Mouse (Mus musculus) intestine, postnatal 0 days (tissue): Measurements from ENCODE around the gene Flot2. TPM values are rescaled to one million over a fixed set of nuclear protein-coding genes. Genes with fewer than 3 reads are reported as not detected.

ENCODE experiments used
- ATAC-seq: fragments of 200-750 bp; cut with Nextera tagmentation; 2 replicates; pipeline ENCODE4 v1.8.0; 2017; ENCODE audit warnings: mild to moderate bottlenecking, moderate TSS enrichment, moderate library complexity
- H3K27ac ChIP-seq: fragments of 300-500 bp; sonication (generic); 2 replicates; pipeline ENCODE4 v1.5.1; 2014; ENCODE audit warnings: mild to moderate bottlenecking, low read depth, low read length, moderate library complexity
- H3K27me3 ChIP-seq: fragments of 300-500 bp; sonication (generic); replicated peaks from 2 replicates; pipeline ENCODE4 v1.6.1; 2014; ENCODE audit warnings: low read length, mixed read lengths; ENCODE audit not compliant: control insufficient read depth, insufficient read depth
- H3K36me3 ChIP-seq: fragments of 300-500 bp; sonication (generic); 2 replicates; pipeline ENCODE4 v1.6.1; 2014; ENCODE audit warnings: mild to moderate bottlenecking, moderate library complexity; ENCODE audit not compliant: control insufficient read depth, insufficient read depth
- H3K4me1 ChIP-seq: fragments of 300-500 bp; sonication (generic); replicated peaks from 2 replicates; pipeline ENCODE4 v1.6.1; 2014; ENCODE audit warnings: antibody characterized with exemption, low read length, mixed read lengths; ENCODE audit not compliant: control insufficient read depth, insufficient read depth
- H3K4me2 ChIP-seq: fragments of 300-500 bp; sonication (generic); replicated peaks from 2 replicates; pipeline ENCODE4 v1.6.1; 2014; ENCODE audit warnings: low read depth, mild to moderate bottlenecking, moderate library complexity
- H3K4me3 ChIP-seq: fragments of 300-500 bp; sonication (generic); 2 replicates; pipeline ENCODE4 v1.5.1; 2014; ENCODE audit warnings: low read depth, low read length
- H3K9ac ChIP-seq: fragments of 300-500 bp; sonication (generic); 2 replicates; pipeline ENCODE4 v1.6.1; 2014; ENCODE audit warnings: mild to moderate bottlenecking, low read depth, low read length
- H3K9me3 ChIP-seq: fragments of 300-500 bp; sonication (generic); 2 replicates; pipeline ENCODE4 v1.6.1; 2016; ENCODE audit warnings: mixed run types; ENCODE audit not compliant: control insufficient read depth
- CTCF ChIP-seq: sonication (generic); IDR thresholded peaks from 2 replicates; pipeline ENCODE4 v1.5.1; 2016; ENCODE audit warnings: low read depth, mild to moderate bottlenecking, control low read depth, antibody characterized with exemption, moderate library complexity
- WGBS: fragments of 180-500 bp; shearing (Covaris S2); extraction: QIAGEN DNeasy Blood & Tissue Kit; methylation state at CpG from one replicate; pipeline ENCODE4 v1.1.7; 2014; 5-methylcytosine and 5-hydroxymethylcytosine counted together
- polyA plus RNA-seq: library from polyadenylated mRNA; unstranded; fragments of >200 nt; fragmentation: Nextera tagmentation; extraction: Ambion mirVana; gene quantifications from 2 replicates; pipeline ENCODE4 v1.2.1, GENCODE M21; 2015

The Flot2 gene
- polyA plus RNA-seq, 1 experiment from 2014 or later, result 23.3 TPM

- H3K27ac ChIP-seq, result 0 out of 2 replicates have a peak within 1 kb of the TSS, but pooled peaks have one; percentile 16
- H3K9ac ChIP-seq, result peak within 1 kb of the TSS; percentile 86
- H3K4me2 ChIP-seq, result peak within 1 kb of the TSS; percentile 83
- no peaks in the 10 kb centered on the region for H3K9me3 ChIP-seq
- H3K27me3 ChIP-seq, result no peaks in the 10 kb centered on the region
- TF ChIP-seq CTCF, result 0 out of 2 replicates have a peak, but pooled peaks have one; percentile 23
- peaks cover 12% of the 10 kb centered on the region for H3K36me3 ChIP-seq
- WGBS, result under 1% methylated on average over 42 of the region's 42 CpGs
- H3K4me1 ChIP-seq, result 0 out of 2 replicates have a peak, but pooled peaks cover 2% of the 10 kb centered on the region
- peak; percentile 91 for ATAC-seq
- H3K4me3 ChIP-seq, result peak within 1 kb of the TSS; percentile 85
Measured at GRCm38 (mm10) chr11:78079961-78080921, 42.5 kb downstream of the Flot2 start, which contains the start of gene Eral1. TSS of gene Eral1 (minus strand) at chr11:78080383.

GRCm38 (mm10) chr11:78083595-78083994 is 45.9 kb downstream of the Flot2 start:
- ATAC-seq, result no peak
- Histone ChIP-seq H3K4me1 (0 out of 2 replicates have a peak, but pooled peaks cover 2% of the 10 kb centered on the region), H3K36me3 (no peaks in the 10 kb centered on the region), H3K27me3 (no peaks in the 10 kb centered on the region), H3K9ac (no peak overlapping the region), H3K9me3 (no peaks in the 10 kb centered on the region), H3K27ac (no peak overlapping the region), H3K4me2 (no peak overlapping the region), H3K4me3 (no peak overlapping the region)
- WGBS, result 22% methylated on average over 1 of the region's 1 CpGs
- no peak for TF ChIP-seq CTCF

- Histone ChIP-seq H3K36me3 (no peaks in the 10 kb centered on the region), H3K4me2 (no peak overlapping the region), H3K9me3 (no peaks in the 10 kb centered on the region), H3K4me1 (no peaks in the 10 kb centered on the region), H3K27me3 (no peaks in the 10 kb centered on the region), H3K27ac (no peak overlapping the region), H3K4me3 (no peak overlapping the region), H3K9ac (no peak overlapping the region)
- TF ChIP-seq CTCF, result no peak
- no peak for ATAC-seq
- WGBS, result 70% methylated on average over 4 of the region's 4 CpGs
Measured at GRCm38 (mm10) chr11:78086925-78087479, 49.3 kb downstream of the Flot2 start.

GRCm38 (mm10) chr11:78087756-78088281 is 50.1 kb downstream of the Flot2 start:
- Histone ChIP-seq H3K4me1 (no peaks in the 10 kb centered on the region), H3K27ac (no peak overlapping the region), H3K36me3 (no peaks in the 10 kb centered on the region), H3K4me3 (no peak overlapping the region), H3K9ac (no peak overlapping the region), H3K4me2 (no peak overlapping the region), H3K9me3 (no peaks in the 10 kb centered on the region), H3K27me3 (no peaks in the 10 kb centered on the region)
- ATAC-seq, result no peak
- 70% methylated on average over 5 of the region's 5 CpGs for WGBS
- no peak for TF ChIP-seq CTCF

GRCm38 (mm10) chr11:78094137-78094503 is 56.4 kb downstream of the Flot2 start:
- H3K4me2 ChIP-seq, result peak overlapping the region; percentile 92
- WGBS, result 48% methylated on average over 11 of the region's 11 CpGs
- H3K9ac ChIP-seq, result peak overlapping the region; percentile 67
- no peaks in the 10 kb centered on the region for H3K9me3 ChIP-seq
- no peaks in the 10 kb centered on the region for H3K27me3 ChIP-seq
- no peaks in the 10 kb centered on the region for H3K36me3 ChIP-seq
- no peaks in the 10 kb centered on the region; the same call in 1 of the 2 replicates for H3K4me1 ChIP-seq
- no peak for TF ChIP-seq CTCF
- ATAC-seq, result no peak
- H3K4me3 ChIP-seq, result peak overlapping the region; percentile 82
- no peak overlapping the region for H3K27ac ChIP-seq
